Mouse (Mus musculus) layer of hippocampus, adult 2 months (tissue): ENCODE measurements around the gene Nepn. TPM values are rescaled to one million over a fixed set of nuclear protein-coding genes. Genes with fewer than 3 reads are reported as not detected.
A peak's percentile ranks its signal among the peaks of the same experiment; 100 is the strongest.
"Not testable (repeated sequence)": the region's sequence is repeated elsewhere in the genome, so short reads cannot be mapped to it uniquely, and the experiment has no call there.

Source experiments
- DNase-seq, 2 experiments: peaks; one replicate each; pipeline ENCODE4 v3.0.0; 2022; ENCODE audit warnings: low spot score in 2 of 2
- H3K27ac ChIP-seq: fragments of 200-600 bp; 2 replicates; pipeline ENCODE4 v1.8.1; 2022
- H3K4me3 ChIP-seq: fragments of 200-600 bp; 2 replicates; pipeline ENCODE4 v1.8.1; 2022; ENCODE audit warnings: mild to moderate bottlenecking
- CTCF ChIP-seq: fragments of 200-600 bp; conservative IDR thresholded peaks from 2 replicates; pipeline ENCODE4 v1.8.1; 2022; ENCODE audit warnings: antibody characterized with exemption, mild to moderate bottlenecking, moderate library complexity
- long read RNA-seq, 2 experiments: library from polyadenylated mRNA; stranded (forward); transcript quantifications; one replicate each; pipeline ENCODE4 v2.0.0; 2021; ENCODE audit warnings: borderline mapping rate in 2 of 2
- total RNA-seq, 2 experiments: library from RNA; stranded (reverse); gene quantifications; 2 replicates each; pipeline ENCODE4 v1.2.3; 2021

The Nepn gene
- total RNA-seq = not detected
- long read RNA-seq, experiment 1 = 0 reads
- long read RNA-seq, experiment 2 = 0 reads

DNA sequence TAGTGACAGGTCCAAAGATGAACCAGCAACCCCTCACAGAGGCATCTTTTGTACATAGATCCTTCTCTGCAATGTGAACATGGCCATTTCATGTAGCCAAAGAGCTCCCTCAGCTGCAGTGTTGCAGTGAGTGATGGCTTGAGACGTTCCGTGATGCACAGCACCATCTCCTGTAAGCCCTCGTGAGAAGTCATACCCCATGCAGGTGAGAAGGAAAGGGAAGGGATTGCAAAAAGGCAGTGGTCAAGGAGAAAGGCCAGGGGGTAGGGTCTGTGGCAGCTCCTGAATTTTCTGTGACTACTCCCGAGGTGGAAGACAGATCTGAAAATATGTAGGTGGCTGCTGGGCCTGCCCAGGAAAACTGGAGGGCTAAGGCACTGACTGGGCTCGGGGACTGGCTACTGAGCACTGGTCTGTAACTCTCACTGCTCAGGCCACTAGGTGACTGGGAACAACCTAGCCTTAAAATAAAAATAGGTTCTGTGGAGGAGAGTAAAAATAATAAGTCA lies at the start of gene Nepn:
Nepn (plus strand) TSS at position 51 of the 509 bp plus-strand sequence.
- H3K27ac ChIP-seq = no peak within 1 kb of the TSS
- H3K4me3 ChIP-seq = no peak within 1 kb of the TSS
- no peak for DNase-seq
- no peak for TF ChIP-seq CTCF

DNA sequence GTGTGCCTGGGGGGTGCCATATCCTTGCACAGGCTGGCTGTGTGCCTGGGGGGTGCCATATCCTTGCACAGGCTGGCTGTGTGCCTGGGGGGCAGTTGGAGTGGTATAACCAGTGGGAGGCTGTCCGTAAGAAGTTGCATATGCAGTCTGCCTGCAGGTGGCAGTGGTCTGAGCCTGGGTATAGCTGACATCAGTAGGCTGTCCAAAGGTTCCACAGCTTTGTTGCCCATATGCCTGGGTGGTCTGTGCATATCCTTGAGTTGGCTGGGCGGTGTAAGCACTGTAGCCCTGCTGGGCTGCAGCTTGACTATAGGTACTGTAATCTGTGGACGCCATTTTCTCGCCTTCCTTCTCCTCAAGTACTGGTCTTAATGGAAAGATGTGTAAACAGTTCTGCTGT lies 45.4 kb upstream of the Nepn start:
- DNase-seq, H3K4me3 ChIP-seq, H3K27ac ChIP-seq: not testable (repeated sequence)
- TF ChIP-seq CTCF = peak; percentile 17; the same call in 1 of the 2 replicates

DNA sequence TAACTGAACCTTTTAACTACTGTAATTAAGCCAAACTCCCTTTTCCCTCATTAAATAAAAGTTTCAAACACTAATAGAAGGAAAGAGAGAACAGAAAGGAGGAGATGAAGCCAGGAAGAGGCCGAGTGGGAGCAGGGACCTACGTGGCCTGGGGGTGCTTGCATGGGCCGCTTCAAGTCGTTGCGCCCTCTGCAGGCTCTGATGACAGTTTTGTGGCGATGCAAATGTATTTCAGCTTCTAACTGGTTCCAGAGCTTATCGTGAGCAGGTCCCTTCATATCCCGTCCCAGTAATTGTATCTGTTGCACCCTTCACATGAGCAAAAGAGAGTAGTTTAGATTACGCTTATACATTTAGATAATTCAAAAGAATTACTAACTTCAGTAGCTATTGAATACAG lies 35.6 kb upstream of the Nepn start:
- Histone ChIP-seq H3K4me3 (no peak overlapping the region), H3K27ac (no peak overlapping the region)
- TF ChIP-seq CTCF = peak; percentile 37
- no peak for DNase-seq

DNA sequence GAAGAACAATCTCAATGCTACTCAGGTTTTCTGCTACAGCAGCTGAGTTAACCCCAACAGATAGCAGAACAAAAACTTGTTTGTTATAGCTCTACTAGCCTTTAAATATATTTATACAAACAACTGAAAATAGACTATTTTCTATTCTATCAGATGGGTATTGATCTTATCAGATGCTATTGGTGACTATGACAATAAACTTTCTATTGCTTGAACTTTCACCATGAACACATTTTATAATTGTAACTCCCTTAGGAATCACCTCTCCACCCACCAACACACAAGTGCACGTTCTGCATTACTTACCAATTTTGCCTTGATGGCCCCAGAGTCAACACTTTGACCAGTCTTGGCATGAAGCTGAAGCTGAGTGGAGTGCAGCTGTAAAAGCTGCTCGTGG lies 30.3 kb upstream of the Nepn start, which contains the start of gene Gm26741:
Gm26741 (plus strand) TSS at position 301 of the 400 bp plus-strand sequence.
- DNase-seq = no peak
- H3K4me3 ChIP-seq = no peak within 1 kb of the TSS
- no peak within 1 kb of the TSS for H3K27ac ChIP-seq
- TF ChIP-seq CTCF = no peak

DNA sequence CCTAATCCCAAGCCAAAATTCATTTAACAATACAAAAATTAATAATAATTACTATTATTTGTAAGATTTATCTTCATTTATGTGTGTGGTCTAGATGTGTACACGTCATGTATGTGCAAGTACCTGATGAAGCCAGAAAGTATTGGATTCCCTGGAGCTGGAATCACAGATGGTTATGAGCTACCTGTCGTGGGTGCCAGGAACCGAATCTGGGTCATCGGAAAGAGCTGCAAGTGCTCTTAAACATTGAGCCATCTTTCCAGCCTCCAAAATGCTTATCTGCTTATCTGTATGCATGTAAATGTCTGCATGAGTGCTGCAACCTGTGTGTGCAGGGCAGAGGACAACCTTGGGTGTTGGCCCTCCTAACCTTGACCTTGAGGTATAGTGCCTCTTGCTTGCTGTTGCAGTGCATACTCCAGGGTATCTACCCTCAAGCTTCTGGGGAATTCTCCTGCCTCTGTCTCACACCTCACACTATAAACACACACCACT lies 28.5 kb upstream of the Nepn start:
- DNase-seq = no peak
- Histone ChIP-seq H3K4me3 (no peak overlapping the region), H3K27ac (no peak overlapping the region)
- no peak for TF ChIP-seq CTCF

DNA sequence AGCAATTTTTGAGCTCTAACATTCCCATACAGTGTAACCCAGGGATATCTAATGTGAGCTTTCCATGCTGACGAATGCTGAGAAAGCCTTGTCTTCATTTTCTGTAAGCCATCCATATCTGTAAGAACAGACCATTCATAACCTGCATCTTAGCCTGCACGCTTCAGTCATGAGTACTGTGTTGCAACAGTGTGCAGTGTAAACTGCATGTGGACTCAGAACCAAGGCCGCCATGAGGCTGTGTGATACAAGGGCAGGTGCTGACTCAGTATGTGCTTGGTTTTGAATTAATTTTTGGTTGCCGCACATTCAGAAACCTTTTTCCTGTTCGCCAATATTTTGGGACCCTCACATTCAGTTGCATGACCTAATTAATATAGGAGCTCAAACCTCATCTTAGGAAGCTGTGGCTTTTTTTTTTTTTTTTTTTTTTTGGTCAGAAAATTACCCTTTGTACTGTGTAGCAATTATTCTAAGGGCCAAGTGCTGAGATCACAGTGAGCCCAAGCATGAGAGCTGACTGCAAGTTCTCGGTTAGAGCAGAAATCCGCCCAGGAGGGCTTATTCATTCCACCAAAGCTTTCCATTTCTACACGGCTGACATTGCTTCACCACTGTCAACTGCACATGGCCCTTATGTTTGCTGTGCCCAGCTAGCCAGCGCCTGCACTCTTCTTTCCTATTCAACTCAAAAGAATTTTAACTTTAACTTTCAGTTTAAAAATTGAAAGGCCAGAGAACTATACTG lies 27.7 kb upstream of the Nepn start:
- Histone ChIP-seq H3K4me3 (no peak overlapping the region), H3K27ac (no peak overlapping the region)
- DNase-seq = no peak
- no peak for TF ChIP-seq CTCF

DNA sequence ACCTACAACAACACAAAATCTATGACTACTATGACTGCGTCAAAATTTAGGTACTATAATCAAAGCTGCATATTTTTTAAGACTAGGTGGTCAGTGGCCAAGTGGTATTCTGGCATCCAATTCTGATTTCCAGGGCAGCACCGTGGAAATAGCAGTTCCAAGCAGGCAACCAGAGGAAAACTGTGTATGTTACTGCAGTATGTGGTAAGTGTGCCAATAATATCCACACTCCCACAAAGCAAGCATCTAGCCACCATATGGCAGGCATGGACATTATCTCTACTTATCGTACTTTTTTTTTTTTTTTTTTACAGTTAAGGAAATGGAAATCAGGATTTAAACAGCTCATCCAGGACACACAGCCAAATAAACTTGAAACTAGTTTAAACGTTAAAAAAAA lies 20.4 kb upstream of the Nepn start:
- TF ChIP-seq CTCF = no peak
- DNase-seq = no peak
- no peak overlapping the region for H3K27ac ChIP-seq
- H3K4me3 ChIP-seq = no peak overlapping the region

DNA sequence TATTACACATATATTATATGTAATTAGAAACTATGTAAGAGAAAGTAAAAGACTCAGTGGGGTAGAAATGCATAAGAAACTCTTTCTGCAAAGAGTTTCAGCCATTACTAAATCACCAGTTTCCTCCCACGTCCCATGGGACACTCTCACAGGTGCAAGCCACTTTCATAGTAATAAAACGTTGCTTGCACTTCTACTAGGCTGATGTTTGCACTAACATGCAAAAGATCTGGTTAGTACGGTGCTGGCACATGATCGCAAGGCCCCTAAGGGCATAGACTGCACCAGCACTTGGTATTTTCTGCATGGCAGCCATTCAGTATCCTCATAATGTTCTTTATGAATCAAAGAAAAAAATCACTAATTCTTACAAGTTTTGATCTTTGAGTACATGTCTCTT lies 14.9 kb upstream of the Nepn start:
- DNase-seq = no peak
- H3K4me3 ChIP-seq = no peak overlapping the region
- no peak overlapping the region for H3K27ac ChIP-seq
- TF ChIP-seq CTCF = no peak

DNA sequence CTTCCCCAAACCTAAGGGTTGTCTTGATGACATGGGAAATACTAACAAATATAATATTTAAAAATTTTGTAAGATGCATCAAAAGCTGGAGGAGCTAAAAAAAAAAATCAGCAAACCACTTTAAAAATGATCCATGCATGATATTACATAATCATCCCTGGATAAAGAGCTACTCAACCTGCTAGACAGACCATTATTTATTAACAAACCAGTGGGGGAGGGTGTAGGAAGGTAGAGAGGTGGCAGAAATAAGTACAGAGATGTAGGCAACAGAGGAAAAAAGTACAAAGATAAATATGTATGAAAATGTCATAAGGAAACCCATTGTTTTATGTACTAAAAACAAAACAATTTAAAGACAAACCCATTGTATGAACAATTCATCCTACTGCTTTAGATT lies 14.1 kb upstream of the Nepn start:
- H3K4me3 ChIP-seq = no peak overlapping the region
- no peak for DNase-seq
- no peak for TF ChIP-seq CTCF
- H3K27ac ChIP-seq = no peak overlapping the region

DNA sequence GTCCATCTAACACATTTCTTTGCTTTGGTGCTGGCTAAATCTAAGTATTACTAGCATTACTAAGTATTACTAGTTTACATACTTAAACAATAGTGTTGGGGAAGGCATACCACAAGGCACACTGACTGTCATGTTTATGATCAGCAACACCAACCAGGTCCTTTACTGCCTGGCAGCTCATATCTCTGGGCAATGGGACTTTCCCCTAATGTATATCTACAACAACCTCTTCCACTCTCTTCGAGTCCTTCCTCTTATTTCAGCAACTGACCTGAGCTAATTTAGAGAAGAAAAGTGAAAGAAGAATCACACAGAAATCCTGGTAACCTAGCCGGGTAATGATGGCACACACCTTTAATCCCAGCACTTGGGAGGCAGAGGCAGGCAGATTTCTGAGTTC lies 12.3 kb upstream of the Nepn start:
- H3K4me3 ChIP-seq = no peak overlapping the region
- no peak for TF ChIP-seq CTCF
- no peak overlapping the region for H3K27ac ChIP-seq
- no peak for DNase-seq

DNA sequence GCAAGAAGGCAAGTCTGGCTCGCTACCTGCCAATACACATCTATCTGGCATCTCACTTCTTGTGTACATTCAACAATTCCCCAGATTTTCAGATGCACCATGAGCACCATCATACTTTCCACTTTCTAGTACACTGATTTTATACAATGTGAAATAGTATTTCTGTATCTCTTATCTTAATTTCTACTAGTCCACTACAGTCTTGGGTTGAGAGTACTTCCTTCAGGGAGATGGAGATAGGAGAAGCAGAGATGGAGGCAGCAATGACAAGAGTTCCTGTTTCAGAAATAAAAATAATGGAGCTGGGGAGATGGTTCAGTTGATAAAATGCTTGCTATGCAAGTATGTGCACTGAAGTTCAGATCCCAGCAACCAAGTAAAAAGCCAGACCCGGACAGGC lies 11.0 kb upstream of the Nepn start:
- Histone ChIP-seq H3K4me3 (no peak overlapping the region), H3K27ac (no peak overlapping the region)
- TF ChIP-seq CTCF = no peak
- DNase-seq = no peak

DNA sequence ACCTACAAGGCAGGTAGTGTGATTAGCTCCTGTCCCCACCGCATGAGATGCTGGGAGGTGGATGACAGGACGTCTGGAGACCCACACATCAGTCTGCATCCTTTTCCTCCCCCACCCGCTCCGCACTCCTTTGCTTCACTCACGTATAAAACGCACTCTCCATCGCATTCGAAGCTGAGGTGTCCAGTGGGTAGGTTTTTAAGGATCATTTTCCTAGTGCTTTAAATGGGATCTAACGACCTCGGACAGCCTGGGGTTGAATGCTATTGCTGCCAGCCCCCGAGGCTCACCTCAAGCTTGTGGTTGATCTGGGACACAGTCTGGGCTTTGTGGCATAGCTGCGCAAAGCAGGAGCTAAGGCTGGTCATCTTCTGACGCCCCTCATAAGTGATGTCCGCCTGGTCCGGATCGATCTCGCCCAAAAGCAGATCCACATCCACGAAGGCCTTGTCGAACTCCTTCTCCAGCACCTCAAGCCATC lies 7.4 kb upstream of the Nepn start:
- peak overlapping the region; percentile 97 for H3K4me3 ChIP-seq
- peak in 1 of 2 experiments; percentile 24 for DNase-seq
- H3K27ac ChIP-seq = peak overlapping the region; percentile 99
- no peak for TF ChIP-seq CTCF

DNA sequence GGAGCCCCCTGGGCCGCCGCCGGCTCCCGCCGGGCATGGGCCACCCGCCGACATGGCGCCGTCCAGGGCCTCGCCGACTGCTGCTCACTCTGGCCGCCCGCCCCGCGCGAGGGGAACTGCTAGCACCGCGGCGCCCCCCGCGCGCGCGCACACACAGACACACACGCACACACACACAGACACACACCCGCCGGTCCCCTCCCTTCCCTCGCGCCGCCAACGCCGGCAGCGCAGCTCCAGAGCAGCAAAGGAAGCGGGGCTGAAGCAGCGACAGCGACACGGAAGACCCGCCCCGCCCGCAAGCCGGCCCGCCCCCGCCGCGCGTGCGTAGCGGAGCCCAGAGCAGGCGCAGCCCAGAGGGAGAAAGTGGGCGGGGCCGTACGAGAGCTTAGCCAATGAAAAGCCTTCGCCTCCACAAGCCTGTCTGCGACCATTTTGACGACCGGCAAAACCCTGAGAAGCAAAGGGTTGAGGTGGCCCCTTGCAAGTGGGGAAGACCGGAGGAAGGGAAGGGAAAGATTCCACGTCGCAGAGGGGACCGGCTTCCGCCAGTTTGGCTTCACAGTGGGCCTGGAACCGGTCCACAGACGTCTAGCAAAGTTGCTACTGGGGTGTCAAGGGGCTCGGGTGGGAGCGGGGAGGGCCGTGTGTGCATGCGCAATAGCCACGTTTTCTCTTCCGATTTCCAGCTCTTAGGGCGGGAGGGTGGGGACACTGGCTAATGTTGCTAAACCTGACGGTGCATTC lies 6.8 kb upstream of the Nepn start, which contains the start of gene Gopc:
Gopc (minus strand) TSS at position 280 of the 747 bp plus-strand sequence.
- H3K27ac ChIP-seq = peak within 1 kb of the TSS; percentile 99
- no peak for TF ChIP-seq CTCF
- H3K4me3 ChIP-seq = peak within 1 kb of the TSS; percentile 97
- peak; percentile 96 to 97 for DNase-seq
